In the genomic region with DNA sequence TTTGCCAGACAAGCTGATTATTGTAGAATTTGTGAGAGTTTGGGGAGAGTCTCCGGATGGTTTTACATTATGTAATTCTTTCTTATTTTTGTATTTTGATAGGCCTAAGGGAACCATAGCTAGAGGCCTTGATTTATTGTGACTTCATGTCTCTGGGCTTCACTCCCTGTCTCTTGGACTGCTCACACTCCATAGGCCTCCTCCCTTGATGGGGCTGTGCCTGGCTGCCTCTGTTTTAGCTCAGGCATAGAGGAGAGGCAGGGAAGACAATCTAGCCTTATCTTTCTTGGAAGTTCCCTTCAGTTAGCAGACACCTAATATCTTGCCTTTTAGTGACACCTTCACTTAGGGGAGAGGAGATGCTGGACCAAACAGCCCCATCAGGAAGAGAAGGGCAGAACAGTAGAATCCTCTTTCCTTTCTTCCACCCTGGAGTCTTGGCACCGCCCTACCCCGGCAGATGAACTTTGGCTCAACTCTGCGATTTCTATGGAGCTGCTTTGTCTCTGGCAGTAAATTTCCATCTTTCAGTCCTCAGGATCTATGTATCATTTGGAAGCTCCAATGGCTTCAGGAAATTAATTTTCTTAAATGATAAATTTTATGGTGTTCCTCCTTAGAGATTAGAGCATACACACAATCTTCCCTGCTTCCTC, we compare ENCODE assay signal across 10 mouse cellular contexts. TPM values are rescaled to one million over a fixed set of nuclear protein-coding genes. Genes with fewer than 3 reads are reported as not detected.
A peak's percentile ranks its signal among the peaks of the same experiment; 100 is the strongest.
DNase-seq lines count a peak whose midpoint lies in the region; ATAC-seq and TF ChIP-seq lines count a peak whose summit lies in the region.
"Had no signal": no experiment of that assay in that cellular context is flagged by ENCODE, and none has a peak within 500 bp of the region (broad histone marks: within the 10 kb centered on the region; RNA-seq: fewer than 3 reads in every experiment).

No protein-coding gene starts in this region.

- ATAC-seq in lung, embryonic 14.5 days (ENCODE audit: insufficient read depth), result peak; percentile 94
- peak; percentile 53; the same call in 1 of the 2 replicates for ATAC-seq in heart, postnatal 0 days (ENCODE audit: insufficient read depth, low read depth)
- ATAC-seq in hindbrain, embryonic 16.5 days, result no peak

- no peak for TF ChIP-seq EP300 in heart, postnatal 0 days (IDR thresholded peaks at IDR 0.05; ENCODE audit: low read depth)

- H3K27me3 ChIP-seq in lung, embryonic 14.5 days (ENCODE audit: insufficient read depth, low read length), result no peaks in the 10 kb centered on the region
- H3K27me3 ChIP-seq in heart, postnatal 0 days (ENCODE audit: control insufficient read depth, insufficient read depth, low read length), result no peaks in the 10 kb centered on the region
- no peaks in the 10 kb centered on the region for H3K27me3 ChIP-seq in hindbrain, embryonic 16.5 days (replicated peaks; ENCODE audit: control insufficient read depth, insufficient read depth, low read length)

- no peaks in the 10 kb centered on the region for H3K9me3 ChIP-seq in lung, embryonic 14.5 days (ENCODE audit: low read depth, low read length)
- H3K9me3 ChIP-seq in heart, postnatal 0 days (replicated peaks; ENCODE audit: control insufficient read depth, low read length), result no peaks in the 10 kb centered on the region
- no peaks in the 10 kb centered on the region for H3K9me3 ChIP-seq in hindbrain, embryonic 16.5 days (ENCODE audit: control insufficient read depth, low read length)

- no peak overlapping the region for H3K4me3 ChIP-seq in lung, embryonic 14.5 days (ENCODE audit: low read depth, low read length)
- H3K4me3 ChIP-seq in lung, adult 2 months (replicated peaks; ENCODE audit: extremely low read depth, low read depth, low read length), result no peak overlapping the region
- H3K4me3 ChIP-seq in heart, postnatal 0 days (ENCODE audit: low read depth, low read length), result no peak overlapping the region
- H3K4me3 ChIP-seq in hindbrain, embryonic 16.5 days (ENCODE audit: low read length), result no peak overlapping the region
- H3K4me3 ChIP-seq: myocyte had no signal

- no peak overlapping the region for H3K4me2 ChIP-seq in lung, embryonic 14.5 days
- no peak overlapping the region for H3K4me2 ChIP-seq in heart, postnatal 0 days (ENCODE audit: low read depth, low read length)
- H3K4me2 ChIP-seq in hindbrain, embryonic 16.5 days (ENCODE audit: low read length), result no peak overlapping the region

- no peak for TF ChIP-seq POLR2A in lung, adult 2 months (IDR thresholded peaks at IDR 0.05; ENCODE audit: borderline replicate concordance, extremely low read depth, low read depth, low read length)

- H3K36me3 ChIP-seq in lung, embryonic 14.5 days (ENCODE audit: insufficient read depth), result no peaks in the 10 kb centered on the region
- H3K36me3 ChIP-seq in heart, postnatal 0 days (replicated peaks; ENCODE audit: control insufficient read depth, insufficient read depth, low read length), result no peaks in the 10 kb centered on the region
- H3K36me3 ChIP-seq in hindbrain, embryonic 16.5 days (ENCODE audit: control insufficient read depth, insufficient read depth, low read length), result no peaks in the 10 kb centered on the region

- no peak for TF ChIP-seq CTCF in lung, embryonic 14.5 days (IDR thresholded peaks at IDR 0.05; ENCODE audit: low read depth)
- TF ChIP-seq CTCF in lung, adult 2 months (IDR thresholded peaks at IDR 0.05; ENCODE audit: insufficient read depth, low read length), result no peak
- TF ChIP-seq CTCF in heart, postnatal 0 days (IDR thresholded peaks at IDR 0.05; ENCODE audit: low read depth), result no peak

- intact Hi-C loops in left cerebral cortex, postnatal 10 days (cut with DNase I), result no loop called here

- no peak overlapping the region for H3K9ac ChIP-seq in lung, embryonic 14.5 days
- H3K9ac ChIP-seq in heart, postnatal 0 days (replicated peaks; ENCODE audit: low read depth, low read length), result no peak overlapping the region
- no peak overlapping the region for H3K9ac ChIP-seq in hindbrain, embryonic 16.5 days (ENCODE audit: low read depth, low read length)
- H3K9ac ChIP-seq: liver, embryonic 14.5 days had no signal

- WGBS in lung, embryonic 14.5 days, result 52% methylated on average over 4 of the region's 4 CpGs
- 42% methylated on average over 4 of the region's 4 CpGs for WGBS in lung, adult 2 months
- WGBS in heart, postnatal 0 days, result 65% methylated on average over 4 of the region's 4 CpGs
- WGBS in hindbrain, embryonic 16.5 days, result 86% methylated on average over 4 of the region's 4 CpGs

- peak overlapping the region; percentile 37; the same call in 1 of the 2 replicates for H3K27ac ChIP-seq in lung, embryonic 14.5 days (ENCODE audit: low read depth)
- H3K27ac ChIP-seq in heart, postnatal 0 days (ENCODE audit: low read depth), result no peak overlapping the region
- no peak overlapping the region for H3K27ac ChIP-seq in hindbrain, embryonic 16.5 days (ENCODE audit: low read depth, low read length)
- H3K27ac ChIP-seq: liver, embryonic 14.5 days had no signal

- no peaks in the 10 kb centered on the region for H3K4me1 ChIP-seq in lung, embryonic 14.5 days (ENCODE audit: insufficient read depth)
- no peaks in the 10 kb centered on the region for H3K4me1 ChIP-seq in lung, adult 2 months (ENCODE audit: control insufficient read depth, insufficient read depth, low read length)
- H3K4me1 ChIP-seq in heart, postnatal 0 days (ENCODE audit: control insufficient read depth, insufficient read depth), result no peaks in the 10 kb centered on the region
- H3K4me1 ChIP-seq in hindbrain, embryonic 16.5 days (ENCODE audit: control insufficient read depth, insufficient read depth, low read depth, low read length), result no peaks in the 10 kb centered on the region

- DNase-seq in lung, embryonic 14.5 days, result peak; percentile 82
- DNase-seq in lung, adult 2 months, result no peak
- DNase-seq in heart, postnatal 0 days (ENCODE audit: low spot score), result no peak
- peak; percentile 72 to 74 for DNase-seq in kidney, postnatal 4 days
- DNase-seq in left cerebral cortex, postnatal 10 days (ENCODE audit: extremely low spot score in 1 of 2, low spot score in 2 of 2), result no peak
- no peak for DNase-seq in thymus, postnatal 25 days

RNA-seq across cellular contexts. Expression of gene Fmo6, which starts 1.5 kb away (rescaled TPM):
- not detected in 2 replicates for polyA plus RNA-seq in lung, embryonic 14.5 days (2014; fragmentation: Nextera tagmentation; extraction: Ambion mirVana)
- 0.33 and 0.37 TPM in 2 replicates for polyA plus RNA-seq in lung, adult 2 months (2012; rRNA removed)
- not detected in 2 replicates for total RNA-seq in heart, postnatal 0 days (2014; rRNA removed; ENCODE audit: low replicate concordance)
- polyA plus RNA-seq in heart, postnatal 0 days (2015; fragmentation: Nextera tagmentation; extraction: Ambion mirVana), result not detected in 2 replicates
- polyA plus RNA-seq in hindbrain, embryonic 16.5 days (2015; fragmentation: Nextera tagmentation; extraction: Ambion mirVana), result 0.07 TPM in 1 of 2 replicates, not detected in the other
- total RNA-seq in left cerebral cortex, postnatal 10 days (2021), result not detected
- polyA plus RNA-seq: heart, embryonic 14.5 days; liver, embryonic 14.5 days; myocyte had no signal

RNA-seq across cellular contexts. Expression of gene Fmo2, which starts 40.3 kb away (rescaled TPM):
- 3.4 and 5.3 TPM in 2 replicates for polyA plus RNA-seq in lung, embryonic 14.5 days (2014; fragmentation: Nextera tagmentation; extraction: Ambion mirVana)
- polyA plus RNA-seq in lung, adult 2 months (2012; rRNA removed), result 147 and 240 TPM in 2 replicates
- 2.5 and 4.5 TPM in 2 replicates for total RNA-seq in heart, postnatal 0 days (2014; rRNA removed; ENCODE audit: low replicate concordance)
- polyA plus RNA-seq in heart, postnatal 0 days (2015; fragmentation: Nextera tagmentation; extraction: Ambion mirVana), result 4.9 and 7.3 TPM in 2 replicates
- 0.09 and 0.29 TPM in 2 replicates for polyA plus RNA-seq in hindbrain, embryonic 16.5 days (2015; fragmentation: Nextera tagmentation; extraction: Ambion mirVana)
- total RNA-seq in left cerebral cortex, postnatal 10 days (2021), result under 1 TPM; 0.45 to 0.99 TPM
- polyA plus RNA-seq: myocyte had no signal

RNA-seq across cellular contexts. Expression of gene Fmo3, which starts 45.5 kb away (rescaled TPM):
- polyA plus RNA-seq in lung, embryonic 14.5 days (2014; fragmentation: Nextera tagmentation; extraction: Ambion mirVana), result not detected in 2 replicates
- 10.1 and 10.8 TPM in 2 replicates for polyA plus RNA-seq in lung, adult 2 months (2012; rRNA removed)
- not detected in 2 replicates for total RNA-seq in heart, postnatal 0 days (2014; rRNA removed; ENCODE audit: low replicate concordance)
- polyA plus RNA-seq in heart, postnatal 0 days (2015; fragmentation: Nextera tagmentation; extraction: Ambion mirVana), result not detected in 2 replicates
- polyA plus RNA-seq in hindbrain, embryonic 16.5 days (2015; fragmentation: Nextera tagmentation; extraction: Ambion mirVana), result not detected in 2 replicates
- not detected for total RNA-seq in left cerebral cortex, postnatal 10 days (2021)
- polyA plus RNA-seq: heart, embryonic 14.5 days; liver, embryonic 14.5 days; myocyte had no signal

Comparison
In these comparisons a context has a peak if more than half of its experiments do, and no peak if none do; other contexts are left out.
1. DNase-seq: peak in lung, embryonic 14.5 days (single experiment) and kidney, postnatal 4 days (2 of 2); none in lung, adult 2 months (single experiment), heart, postnatal 0 days (single experiment), left cerebral cortex, postnatal 10 days (0 of 2) and thymus, postnatal 25 days (single experiment).
2. RNA of gene Fmo2, which starts 40.3 kb away (polyA plus RNA-seq): 147 to 240 TPM in lung, adult 2 months; 4.9 to 7.3 TPM in heart, postnatal 0 days, 3.4 to 5.3 TPM in lung, embryonic 14.5 days and 0.09 to 0.29 TPM in hindbrain, embryonic 16.5 days; every median in the first group is over 10 times any median in the second.
3. RNA of gene Fmo3, which starts 45.5 kb away (polyA plus RNA-seq): 10.1 to 10.8 TPM in lung, adult 2 months; not detected in lung, embryonic 14.5 days, not detected in heart, postnatal 0 days and not detected in hindbrain, embryonic 16.5 days; every median in the first group is over 10 times any median in the second.